ENCODE assay signal across 8 mouse cellular contexts in genomic region chr4:118134485-118135365, GRCm38 (mm10). TPM values are rescaled to one million over a fixed set of nuclear protein-coding genes. Genes with fewer than 3 reads are reported as not detected.
A peak's percentile ranks its signal among the peaks of the same experiment; 100 is the strongest.
DNase-seq lines count a peak whose midpoint lies in the region; ATAC-seq and TF ChIP-seq lines count a peak whose summit lies in the region.

TSS of gene St3gal3 (minus strand) at chr4:118134914.

- peak within 1 kb of the TSS; percentile 75 for H3K4me2 ChIP-seq in forebrain, embryonic 15.5 days (replicated peaks)

- intact Hi-C loops in heart, postnatal 25 days (cut with DNase I), result no loop called here

- DNase-seq in ES-CJ7 (ENCODE audit: low read depth, low spot score), result peak; percentile 89
- peak; percentile 97 for DNase-seq in cerebellum, adult 11 months
- peak; percentile 93 for DNase-seq in heart, postnatal 25 days (ENCODE audit: low spot score)
- peak; percentile 98 to 99 for DNase-seq in layer of hippocampus, adult 18-20 months (ENCODE audit: low spot score in 2 of 2)
- peak; percentile 92 for DNase-seq in lung, adult 2 months
- DNase-seq in thymus, adult 18-20 months, result peak; percentile 90 to 94

- H3K9ac ChIP-seq in forebrain, embryonic 15.5 days (replicated peaks), result peak within 1 kb of the TSS; percentile 83

- H3K27me3 ChIP-seq in forebrain, embryonic 15.5 days, result no peaks in the 10 kb centered on the region

- under 1% methylated on average over 84 of the region's 84 CpGs for WGBS in forebrain, embryonic 15.5 days
- WGBS in lung, adult 2 months, result under 1% methylated on average over 84 of the region's 84 CpGs

- peaks cover 29% of the 10 kb centered on the region for H3K36me3 ChIP-seq in forebrain, embryonic 15.5 days

- H3K4me3 ChIP-seq in forebrain, embryonic 15.5 days, result peak within 1 kb of the TSS; percentile 93
- H3K4me3 ChIP-seq in lung, adult 2 months (replicated peaks; ENCODE audit: extremely low read depth, low read depth, low read length), result peak within 1 kb of the TSS; percentile 79

- no peak for TF ChIP-seq CTCF in lung, adult 2 months (IDR thresholded peaks at IDR 0.05; ENCODE audit: insufficient read depth, low read length)

- peak; percentile 53; the same call in 1 of the 2 replicates for TF ChIP-seq POLR2A in lung, adult 2 months (IDR thresholded peaks at IDR 0.05; ENCODE audit: borderline replicate concordance, extremely low read depth, low read depth, low read length)

- H3K27ac ChIP-seq in forebrain, embryonic 15.5 days (replicated peaks), result peak within 1 kb of the TSS; percentile 77

- H3K4me1 ChIP-seq in forebrain, embryonic 15.5 days, result peaks cover 23% of the 10 kb centered on the region
- H3K4me1 ChIP-seq in lung, adult 2 months (ENCODE audit: control insufficient read depth, insufficient read depth, low read length), result peaks cover 6% of the 10 kb centered on the region; the same call in 1 of the 2 replicates

- peak; percentile 99 for ATAC-seq in forebrain, embryonic 15.5 days (replicated peaks)
- ATAC-seq in neutrophil, adult 5-6 weeks (ENCODE audit: extremely low read depth, insufficient number of reproducible peaks, low FRiP score, poor library complexity, severe bottlenecking), result peak; percentile 65

- H3K9me3 ChIP-seq in forebrain, embryonic 15.5 days, result no peaks in the 10 kb centered on the region

RNA-seq across cellular contexts. Expression of gene St3gal3, which starts in this region (rescaled TPM):
- 11.3 and 12.3 TPM in 2 replicates for polyA plus RNA-seq in forebrain, embryonic 15.5 days (2015; fragmentation: Nextera tagmentation; extraction: Ambion mirVana)
- total RNA-seq in heart, postnatal 25 days (2021), result 10 to 100 TPM; 61.6 to 66.6 TPM
- total RNA-seq in layer of hippocampus, adult 18-20 months (2021), result 10 to 100 TPM; 47.1 to 48.7 TPM
- polyA plus RNA-seq in lung, adult 2 months (2012; rRNA removed), result 20.1 and 23.4 TPM in 2 replicates
- total RNA-seq in neutrophil, adult 5-6 weeks (2017), result 5.5 and 7.5 TPM in 2 replicates

Comparison
In these comparisons a context has a peak if more than half of its experiments do, and no peak if none do; other contexts are left out.
1. Peak in every context shown above with its lines: DNase-seq, ATAC-seq, H3K4me3 ChIP-seq and H3K27ac ChIP-seq.